Mouse (Mus musculus): ENCODE data around the gene Snx3.

DNA sequence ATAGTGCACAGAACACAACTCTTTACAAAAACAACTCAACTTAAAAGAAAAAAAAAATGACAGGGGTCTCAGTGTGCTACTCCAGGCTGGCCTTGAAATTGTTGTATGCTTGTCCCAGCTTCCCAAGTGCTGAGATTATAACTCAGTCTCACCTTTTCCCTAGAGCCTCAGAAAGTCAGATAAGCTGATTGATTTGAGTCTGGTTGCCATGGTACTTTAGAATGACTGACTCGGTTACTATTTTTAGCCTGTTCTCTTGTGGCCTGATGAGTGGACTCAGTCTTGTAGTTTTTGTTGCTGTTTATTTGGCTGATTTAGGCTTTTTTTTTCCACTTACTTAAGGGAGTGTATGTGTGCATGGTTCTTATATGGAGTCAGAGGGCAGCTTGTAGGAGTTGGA lies 10.7 kb upstream of the Snx3 start:
- no peak for TF ChIP-seq CTCF (IDR thresholded peaks at IDR 0.05; ENCODE audit: extremely low read depth, insufficient read length, insufficient replicate concordance, low read depth, low read length)
- no peak for TF ChIP-seq POLR2A (IDR thresholded peaks at IDR 0.05; ENCODE audit: low read depth, low read length)
